Mouse (Mus musculus): ENCODE results near the gene Rpp25l. TPM values are rescaled to one million over a fixed set of nuclear protein-coding genes. Genes with fewer than 3 reads are reported as not detected.
"Not testable (repeated sequence)": the region's sequence is repeated elsewhere in the genome, so short reads cannot be mapped to it uniquely, and the experiment has no call there.

Gene Rpp25l
- total and polyA plus RNA-seq, 2 experiments = 20.5 to 59.1 TPM

- H3K27ac ChIP-seq (replicated peaks; ENCODE audit: insufficient read depth, low read depth, low read length); H3K27me3 ChIP-seq (ENCODE audit: control insufficient read depth, insufficient read depth, low read length); H3K9ac ChIP-seq (ENCODE audit: low read depth, low read length); H3K4me3 ChIP-seq (ENCODE audit: insufficient read depth, low read depth, low read length); H3K36me3 ChIP-seq (ENCODE audit: control insufficient read depth, insufficient read depth, low read length); DNase-seq (ENCODE audit: extremely low read depth, low read depth, low spot score); H3K79me2 ChIP-seq (ENCODE audit: control insufficient read depth, insufficient read depth, low read length); H3K4me1 ChIP-seq (ENCODE audit: control insufficient read depth, insufficient read depth, low read length): not testable (repeated sequence)
- WGBS = 13% methylated on average over 14 of the region's 14 CpGs
These were observed 28.3 kb downstream of the Rpp25l start for GRCm38 (mm10) chr4:41684931-41685453.

- not testable (repeated sequence) for H3K27ac ChIP-seq (replicated peaks; ENCODE audit: insufficient read depth, low read depth, low read length); H3K27me3 ChIP-seq (ENCODE audit: control insufficient read depth, insufficient read depth, low read length); H3K36me3 ChIP-seq (ENCODE audit: control insufficient read depth, insufficient read depth, low read length); DNase-seq (ENCODE audit: extremely low read depth, low read depth, low spot score); H3K4me3 ChIP-seq (ENCODE audit: insufficient read depth, low read depth, low read length); H3K4me1 ChIP-seq (ENCODE audit: control insufficient read depth, insufficient read depth, low read length); H3K9ac ChIP-seq (ENCODE audit: low read depth, low read length); H3K79me2 ChIP-seq (ENCODE audit: control insufficient read depth, insufficient read depth, low read length)
- 21% methylated on average over 25 of the region's 27 CpGs for WGBS
These were observed 29.0 kb downstream of the Rpp25l start for GRCm38 (mm10) chr4:41684131-41684930.

- DNase-seq (ENCODE audit: extremely low read depth, low read depth, low spot score); H3K4me3 ChIP-seq (ENCODE audit: insufficient read depth, low read depth, low read length); H3K4me1 ChIP-seq (ENCODE audit: control insufficient read depth, insufficient read depth, low read length); H3K36me3 ChIP-seq (ENCODE audit: control insufficient read depth, insufficient read depth, low read length); H3K9ac ChIP-seq (ENCODE audit: low read depth, low read length); H3K27me3 ChIP-seq (ENCODE audit: control insufficient read depth, insufficient read depth, low read length); H3K27ac ChIP-seq (replicated peaks; ENCODE audit: insufficient read depth, low read depth, low read length); H3K79me2 ChIP-seq (ENCODE audit: control insufficient read depth, insufficient read depth, low read length): not testable (repeated sequence)
- 8% methylated on average over 7 of the region's 27 CpGs for WGBS
These were observed 30.0 kb downstream of the Rpp25l start for GRCm38 (mm10) chr4:41683303-41683702.

- WGBS = 56% methylated on average over 6 of the region's 6 CpGs
- DNase-seq (ENCODE audit: extremely low read depth, low read depth, low spot score) = no peak
- Histone ChIP-seq H3K4me3 (ENCODE audit: insufficient read depth, low read depth, low read length) (no peak overlapping the region), H3K27ac (replicated peaks; ENCODE audit: insufficient read depth, low read depth, low read length) (no peak overlapping the region), H3K36me3 (ENCODE audit: control insufficient read depth, insufficient read depth, low read length) (no peaks in the 10 kb centered on the region), H3K9ac (ENCODE audit: low read depth, low read length) (no peak overlapping the region), H3K27me3 (ENCODE audit: control insufficient read depth, insufficient read depth, low read length) (peaks cover 3% of the 10 kb centered on the region; the same call in 1 of the 2 replicates), H3K79me2 (ENCODE audit: control insufficient read depth, insufficient read depth, low read length) (no peaks in the 10 kb centered on the region), H3K4me1 (ENCODE audit: control insufficient read depth, insufficient read depth, low read length) (no peaks in the 10 kb centered on the region)
- TF ChIP-seq CTCF (IDR thresholded peaks at IDR 0.05; ENCODE audit: low read depth, low read length) (no peak), POLR2A (IDR thresholded peaks at IDR 0.05; ENCODE audit: extremely low read depth, insufficient read depth, low read length) (no peak)
These were observed 30.5 kb downstream of the Rpp25l start for GRCm38 (mm10) chr4:41682789-41683188.

- Histone ChIP-seq H3K4me1 (ENCODE audit: control insufficient read depth, insufficient read depth, low read length) (no peaks in the 10 kb centered on the region), H3K27ac (replicated peaks; ENCODE audit: insufficient read depth, low read depth, low read length) (no peak overlapping the region), H3K36me3 (ENCODE audit: control insufficient read depth, insufficient read depth, low read length) (no peaks in the 10 kb centered on the region), H3K9ac (ENCODE audit: low read depth, low read length) (no peak overlapping the region), H3K79me2 (ENCODE audit: control insufficient read depth, insufficient read depth, low read length) (no peaks in the 10 kb centered on the region), H3K27me3 (ENCODE audit: control insufficient read depth, insufficient read depth, low read length) (peaks cover 3% of the 10 kb centered on the region; the same call in 1 of the 2 replicates), H3K4me3 (ENCODE audit: insufficient read depth, low read depth, low read length) (no peak overlapping the region)
- TF ChIP-seq CTCF (IDR thresholded peaks at IDR 0.05; ENCODE audit: low read depth, low read length) = no peak
- no peak for TF ChIP-seq POLR2A (IDR thresholded peaks at IDR 0.05; ENCODE audit: extremely low read depth, insufficient read depth, low read length)
- 84% methylated on average over 10 of the region's 10 CpGs for WGBS
- DNase-seq (ENCODE audit: extremely low read depth, low read depth, low spot score) = no peak
These were observed 31.4 kb downstream of the Rpp25l start for GRCm38 (mm10) chr4:41681947-41682346.

- Histone ChIP-seq H3K79me2 (ENCODE audit: control insufficient read depth, insufficient read depth, low read length) (no peaks in the 10 kb centered on the region), H3K9ac (ENCODE audit: low read depth, low read length) (no peak overlapping the region), H3K36me3 (ENCODE audit: control insufficient read depth, insufficient read depth, low read length) (no peaks in the 10 kb centered on the region), H3K27ac (replicated peaks; ENCODE audit: insufficient read depth, low read depth, low read length) (no peak overlapping the region), H3K27me3 (ENCODE audit: control insufficient read depth, insufficient read depth, low read length) (peaks cover 3% of the 10 kb centered on the region; the same call in 1 of the 2 replicates), H3K4me3 (ENCODE audit: insufficient read depth, low read depth, low read length) (no peak overlapping the region), H3K4me1 (ENCODE audit: control insufficient read depth, insufficient read depth, low read length) (no peaks in the 10 kb centered on the region)
- 74% methylated on average over 4 of the region's 4 CpGs for WGBS
- no peak for DNase-seq (ENCODE audit: extremely low read depth, low read depth, low spot score)
- TF ChIP-seq POLR2A (IDR thresholded peaks at IDR 0.05; ENCODE audit: extremely low read depth, insufficient read depth, low read length) (no peak), CTCF (IDR thresholded peaks at IDR 0.05; ENCODE audit: low read depth, low read length) (no peak)
These were observed 32.2 kb downstream of the Rpp25l start for GRCm38 (mm10) chr4:41681176-41681575.

All from liver, adult 2 months (tissue).